Mouse (Mus musculus) mouse embryonic stem cell (cell line): ENCODE results near the gene 4933402J07Rik.

ENCODE experiments used
- in situ Hi-C, 2 experiments: fragments of 300-500 bp; cut with MboI; formaldehyde crosslinking; loops; 1 replicate in 1 of 2; 3 replicates in 1 of 2; pipeline ENCODE4 v1.14.3; 2019 to 2020; ENCODE audit warnings: low sequenced_read_pairs in 2 of 2, low pct_unique_long_range_greater_than_20kb in 1 of 2, mixed read lengths in 1 of 2; ENCODE audit not compliant: unreplicated experiment in 1 of 2

The 4933402J07Rik gene

DNA sequence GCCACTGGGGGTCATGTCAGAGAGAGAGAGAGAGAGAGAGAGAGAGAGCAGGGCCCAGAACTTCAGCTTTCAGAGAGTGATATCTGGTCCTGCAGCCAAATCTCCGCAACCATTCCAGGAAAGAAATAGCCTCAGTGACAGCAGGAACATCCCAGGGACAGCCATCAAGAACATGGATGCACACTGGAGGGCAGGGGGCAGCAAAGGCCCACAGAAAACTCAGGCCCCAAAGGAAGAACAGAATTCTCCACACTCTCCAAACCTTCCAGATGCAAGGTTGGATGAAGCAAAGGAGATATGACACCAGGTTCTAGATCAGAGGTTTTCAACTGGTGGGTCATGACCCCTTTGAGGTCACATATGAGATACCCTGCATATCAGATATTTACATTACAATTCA is 50.0 kb downstream of the 4933402J07Rik start:
- in situ Hi-C loops, result no loop called here

DNA sequence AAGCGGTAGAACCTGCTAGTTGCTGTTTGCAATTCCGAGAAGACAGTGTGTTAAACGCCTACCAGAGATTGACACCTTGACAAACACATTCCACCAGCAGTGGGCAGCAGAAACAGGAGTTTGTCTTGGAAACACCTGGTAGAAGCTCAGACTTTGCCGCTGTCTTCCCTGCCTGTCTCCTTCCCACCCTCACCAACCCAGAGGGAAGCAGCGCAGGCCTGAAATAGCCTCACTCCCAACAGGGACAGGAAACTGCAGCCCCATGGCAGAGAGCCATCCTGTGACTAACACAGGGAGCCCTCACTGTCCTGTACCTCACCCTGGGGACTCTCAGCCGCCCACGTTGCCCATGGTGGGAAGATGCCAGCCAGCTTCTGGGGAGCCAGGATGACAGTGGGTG is 55.5 kb downstream of the 4933402J07Rik start:
- in situ Hi-C loops, result no loop called here

DNA sequence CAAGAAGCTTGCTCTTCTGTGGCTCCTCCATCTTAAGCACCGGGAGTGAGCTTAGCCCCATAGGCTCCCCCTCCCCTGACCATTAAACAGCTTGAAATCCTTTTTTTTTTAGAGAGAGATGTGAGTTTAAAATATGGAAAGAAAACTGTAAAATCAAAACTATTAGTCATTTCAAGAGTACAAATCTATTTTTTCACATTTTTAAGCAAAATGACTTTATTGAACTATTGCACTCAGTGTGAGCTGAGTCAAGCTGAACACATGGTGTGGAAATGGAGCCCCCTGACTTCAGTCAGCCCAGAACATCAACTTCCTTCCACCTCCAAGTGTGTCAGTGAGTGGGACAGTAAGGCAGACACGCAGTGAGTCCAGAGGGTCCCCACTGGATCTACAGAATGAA is 55.9 kb downstream of the 4933402J07Rik start:
- in situ Hi-C loops, result no loop called here

DNA sequence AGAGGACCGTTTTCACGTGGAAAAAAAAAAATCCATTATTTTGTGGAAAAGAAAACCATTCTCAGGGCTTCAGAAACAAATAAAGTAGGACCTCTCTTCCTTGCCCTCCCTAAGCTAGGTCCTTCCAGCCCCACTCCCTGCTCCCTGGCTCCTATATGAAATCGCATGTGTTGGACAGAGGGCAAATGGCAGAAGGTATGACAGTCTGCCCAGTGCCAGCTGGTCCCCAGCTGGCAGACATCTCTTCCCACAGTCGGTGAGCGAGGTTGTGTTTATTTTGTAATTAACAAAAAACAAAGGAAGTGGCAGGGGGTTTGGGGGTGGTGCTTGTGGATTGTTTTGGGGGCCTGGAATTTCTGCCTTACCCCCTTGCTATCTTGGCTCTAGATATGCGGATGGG is 56.6 kb downstream of the 4933402J07Rik start:
- in situ Hi-C loops, result no loop called here

DNA sequence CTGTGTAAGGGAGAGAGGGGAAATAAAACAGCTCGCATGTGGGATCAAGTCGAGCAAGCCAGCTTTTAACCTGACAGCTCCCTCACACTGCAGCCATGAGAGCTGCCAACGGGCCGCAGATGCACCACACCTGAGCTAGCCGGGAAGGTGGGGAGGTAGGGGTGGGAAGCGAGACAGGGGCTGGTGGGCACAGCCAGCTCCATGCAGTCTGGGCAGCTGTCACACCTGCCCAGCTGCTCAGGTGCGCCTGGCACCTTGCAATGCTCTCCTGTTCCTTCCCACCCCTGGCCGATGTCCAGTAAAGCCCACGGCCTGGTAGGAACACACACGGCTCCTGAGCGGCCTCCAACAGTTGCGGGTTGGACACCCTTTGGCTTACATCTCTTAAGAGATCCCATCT is 57.5 kb downstream of the 4933402J07Rik start:
- in situ Hi-C loops, result no loop called here

DNA sequence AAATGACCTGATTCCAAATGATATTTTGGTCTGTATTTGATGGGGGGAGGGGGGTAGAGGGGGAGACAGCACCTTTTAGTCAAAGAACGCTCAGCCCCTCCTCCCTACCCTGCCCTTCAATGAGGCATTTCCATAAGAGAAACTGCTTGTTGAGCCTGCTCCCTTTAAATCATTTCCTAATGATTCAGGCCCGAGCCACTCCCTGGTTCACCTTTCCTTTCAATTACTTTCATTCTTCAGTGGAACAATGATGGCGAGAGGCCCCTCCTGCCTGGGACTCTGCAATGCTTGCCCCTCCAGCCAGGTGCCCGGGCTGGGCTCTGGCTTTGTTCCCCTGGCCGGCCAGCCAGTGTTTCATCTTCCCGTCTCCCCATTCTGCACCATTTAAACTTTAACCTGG is 66.0 kb downstream of the 4933402J07Rik start:
- in situ Hi-C loops, result no loop called here

DNA sequence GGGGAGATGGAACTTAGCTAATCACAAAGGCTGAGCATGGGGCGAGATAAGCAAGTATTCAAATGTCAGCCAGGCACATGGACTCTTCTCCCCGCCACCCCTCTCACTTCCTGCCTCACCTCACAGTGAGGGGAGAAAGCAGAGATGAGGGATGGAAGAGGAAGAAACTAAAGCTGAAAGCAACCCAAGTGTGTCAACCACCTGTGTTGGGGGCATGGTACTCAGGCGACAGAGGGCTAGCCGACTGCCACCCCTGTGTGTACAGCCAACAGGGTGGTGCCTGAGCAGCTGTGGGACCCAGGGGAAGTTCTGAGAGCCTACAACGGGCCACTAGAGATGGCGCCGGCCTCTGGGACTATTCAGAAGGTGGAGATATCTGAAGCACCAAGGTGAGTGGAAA is 68.1 kb downstream of the 4933402J07Rik start:
- in situ Hi-C loops, result no loop called here

DNA sequence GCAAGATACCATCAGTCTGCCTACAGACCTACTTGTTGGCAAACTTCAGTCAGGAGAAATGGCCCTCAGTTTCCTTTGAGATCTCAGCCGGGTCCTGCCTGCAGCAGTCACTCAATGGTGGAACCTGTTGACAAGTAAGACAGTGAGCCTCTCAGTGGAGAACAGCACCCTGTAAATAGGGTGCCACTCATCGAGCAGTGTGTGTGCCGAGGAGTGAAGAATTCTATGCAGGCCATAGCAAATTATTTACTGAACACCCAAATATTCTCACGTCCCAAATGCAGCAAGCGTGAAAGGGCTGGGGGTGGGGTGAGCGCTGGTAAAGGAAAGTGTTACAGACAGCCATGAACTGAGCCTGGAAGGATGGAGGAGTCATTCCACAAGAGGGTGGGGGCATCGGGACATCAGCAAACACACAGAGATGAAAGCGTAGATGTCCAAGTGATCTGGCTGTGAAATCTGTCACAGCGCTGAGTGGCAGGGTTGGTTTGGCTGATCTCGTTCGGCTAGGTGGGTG is 72.6 kb downstream of the 4933402J07Rik start:
- in situ Hi-C loops, result no loop called here
